Mouse (Mus musculus): ENCODE data around the gene Il13. TPM values are rescaled to one million over a fixed set of nuclear protein-coding genes. Genes with fewer than 3 reads are reported as not detected.

The Il13 gene
- polyA plus RNA-seq, 1 experiment from 2014 or later, result not detected

DNA sequence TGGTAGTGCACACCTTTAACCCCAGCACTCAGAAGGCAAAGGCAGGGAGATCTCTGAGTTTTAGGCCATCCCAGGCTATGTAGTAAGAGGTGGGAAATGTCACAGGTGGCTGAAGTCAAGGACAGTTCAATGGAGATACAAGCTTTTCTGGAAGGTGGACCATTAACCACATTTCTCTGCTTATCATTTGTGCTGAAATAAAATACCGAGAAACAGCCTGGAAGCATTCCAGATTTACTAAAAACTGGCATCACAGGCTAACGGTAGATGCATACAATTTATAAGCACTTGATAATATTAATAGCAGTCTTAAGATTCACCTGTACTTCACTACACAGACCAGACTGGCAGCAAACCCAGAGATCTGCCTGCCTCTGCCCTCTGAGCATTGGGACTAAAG lies 17.9 kb upstream of the Il13 start:
- ATAC-seq (ENCODE audit: low FRiP score), result no peak
- no peaks in the 10 kb centered on the region for H3K9me3 ChIP-seq (replicated peaks)
- H3K36me3 ChIP-seq, result peaks cover 28% of the 10 kb centered on the region
- H3K4me1 ChIP-seq, result no peaks in the 10 kb centered on the region
- H3K4me3 ChIP-seq, result no peak overlapping the region
- no peak overlapping the region for H3K9ac ChIP-seq
- H3K27ac ChIP-seq, result no peak overlapping the region
- H3K27me3 ChIP-seq, result no peaks in the 10 kb centered on the region
- no peak overlapping the region for H3K4me2 ChIP-seq (replicated peaks)
- 97% methylated on average over 2 of the region's 2 CpGs for WGBS

- Histone ChIP-seq H3K4me1 (no peaks in the 10 kb centered on the region), H3K9me3 (replicated peaks) (no peaks in the 10 kb centered on the region), H3K9ac (no peak overlapping the region), H3K4me2 (replicated peaks) (no peak overlapping the region), H3K36me3 (peaks cover 28% of the 10 kb centered on the region), H3K27ac (no peak overlapping the region), H3K4me3 (no peak overlapping the region), H3K27me3 (no peaks in the 10 kb centered on the region)
- ATAC-seq (ENCODE audit: low FRiP score), result no peak
- WGBS, result 90% methylated on average over 4 of the region's 4 CpGs
Measured at GRCm38 (mm10) chr11:53651441-53651840, 16.9 kb upstream of the Il13 start.

- Histone ChIP-seq H3K4me2 (replicated peaks) (no peak overlapping the region), H3K9me3 (replicated peaks) (no peaks in the 10 kb centered on the region), H3K9ac (no peak overlapping the region), H3K36me3 (no peaks in the 10 kb centered on the region), H3K4me1 (no peaks in the 10 kb centered on the region), H3K27me3 (no peaks in the 10 kb centered on the region), H3K4me3 (no peak overlapping the region), H3K27ac (no peak overlapping the region)
- no peak for ATAC-seq (ENCODE audit: low FRiP score)
- WGBS, result 72% methylated on average over 5 of the region's 5 CpGs
Measured at GRCm38 (mm10) chr11:53644017-53644416, 9.5 kb upstream of the Il13 start.

DNA sequence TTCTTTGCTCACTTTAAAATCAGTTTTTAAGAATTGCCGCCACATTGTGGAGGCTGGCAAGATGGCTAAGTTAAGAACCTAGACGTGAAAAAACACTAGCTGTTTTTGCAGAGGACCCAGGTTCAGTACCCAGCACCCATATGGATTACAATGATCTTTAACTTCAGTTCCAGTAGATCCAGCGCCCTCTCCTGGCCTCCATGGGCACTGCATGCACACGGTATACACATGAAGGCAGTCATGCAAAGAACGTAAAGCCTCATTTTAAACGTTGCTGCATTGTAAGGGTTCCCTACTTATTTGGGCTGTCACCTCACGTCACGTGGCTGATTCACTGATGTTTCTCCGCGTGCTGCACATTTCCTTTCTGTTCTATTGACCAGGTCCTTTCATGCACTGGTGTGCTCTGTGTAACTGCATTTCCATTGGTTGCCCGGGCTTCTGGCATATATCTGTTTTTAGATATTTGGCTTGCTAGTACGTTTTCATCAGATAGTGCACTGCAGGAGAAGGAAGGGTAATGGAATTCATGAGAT lies 8.3 kb upstream of the Il13 start:
- WGBS, result 80% methylated on average over 12 of the region's 12 CpGs
- no peak for ATAC-seq (ENCODE audit: low FRiP score)
- Histone ChIP-seq H3K9me3 (replicated peaks) (no peaks in the 10 kb centered on the region), H3K4me2 (replicated peaks) (no peak overlapping the region), H3K4me1 (no peaks in the 10 kb centered on the region), H3K27ac (no peak overlapping the region), H3K4me3 (no peak overlapping the region), H3K36me3 (no peaks in the 10 kb centered on the region), H3K9ac (no peak overlapping the region), H3K27me3 (peaks cover 1% of the 10 kb centered on the region)

DNA sequence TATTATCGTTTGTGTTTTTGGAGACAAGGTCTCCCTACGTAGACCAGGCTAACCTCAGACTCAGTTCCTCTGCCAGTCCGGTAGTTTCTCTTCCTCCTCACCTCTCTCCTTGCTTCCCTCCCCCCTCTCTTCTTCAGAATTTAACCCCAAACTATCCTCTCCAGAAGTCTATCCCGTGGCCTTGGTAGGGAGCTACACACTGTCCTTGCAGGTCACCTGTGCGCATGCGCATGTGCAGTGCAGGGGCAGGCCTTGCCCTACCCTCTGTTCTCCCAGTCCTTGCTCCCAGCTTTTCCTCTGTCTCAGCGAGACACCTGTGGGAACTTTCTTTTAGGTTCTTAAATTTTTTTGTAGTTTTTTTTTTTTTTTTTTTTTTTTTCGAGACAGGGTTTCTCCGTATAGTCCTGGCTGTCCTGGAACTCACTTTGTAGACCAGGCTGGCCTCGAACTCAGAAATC lies 3.3 kb upstream of the Il13 start:
- H3K9ac ChIP-seq, result no peak overlapping the region
- 79% methylated on average over 10 of the region's 10 CpGs for WGBS
- ATAC-seq (ENCODE audit: low FRiP score), result no peak
- no peaks in the 10 kb centered on the region for H3K9me3 ChIP-seq (replicated peaks)
- H3K36me3 ChIP-seq, result no peaks in the 10 kb centered on the region
- H3K4me3 ChIP-seq, result no peak overlapping the region
- peaks cover 17% of the 10 kb centered on the region for H3K4me1 ChIP-seq
- H3K27ac ChIP-seq, result no peak overlapping the region
- H3K27me3 ChIP-seq, result peaks cover 26% of the 10 kb centered on the region
- H3K4me2 ChIP-seq (replicated peaks), result no peak overlapping the region

DNA sequence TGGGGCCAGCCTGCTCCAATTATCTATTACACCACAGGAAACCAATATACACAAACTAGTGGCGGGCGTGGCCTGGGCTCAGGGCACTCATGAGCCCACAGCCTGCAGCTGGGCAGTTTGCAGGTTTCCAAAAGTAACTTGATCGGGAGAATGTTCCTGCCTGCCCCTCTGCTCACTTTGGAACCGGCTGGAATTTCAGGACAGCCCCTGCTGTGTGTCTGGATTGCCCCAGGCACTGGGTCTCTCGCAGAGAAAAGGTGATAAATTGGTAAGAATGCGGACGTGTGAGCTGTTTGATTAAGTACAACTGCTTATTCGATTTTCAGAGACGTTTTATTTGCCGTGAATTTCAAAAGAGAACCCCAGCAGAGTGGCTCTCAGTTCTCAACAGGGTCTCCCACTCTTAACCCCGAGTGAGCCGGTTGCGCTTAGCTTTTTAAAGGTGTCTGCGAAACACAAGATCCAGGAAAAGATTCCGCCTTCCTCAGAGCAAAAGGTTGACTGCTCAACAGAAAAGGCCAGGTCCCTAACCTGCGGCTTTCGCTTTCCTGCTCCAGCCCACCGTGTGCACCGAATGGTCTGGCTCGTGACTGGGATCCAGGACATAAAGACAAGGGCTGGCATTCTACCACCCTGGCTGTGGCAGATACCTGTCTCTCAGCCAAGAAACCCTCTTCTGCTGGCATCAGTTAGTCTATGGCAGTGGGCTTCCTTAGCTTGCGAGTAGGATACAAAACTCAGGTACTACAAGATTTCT lies 2.7 kb upstream of the Il13 start:
- Histone ChIP-seq H3K4me2 (replicated peaks) (0 out of 2 replicates have a peak overlapping the region, but pooled peaks have one; percentile 9), H3K9ac (no peak overlapping the region), H3K4me1 (peaks cover 17% of the 10 kb centered on the region), H3K27me3 (peaks cover 26% of the 10 kb centered on the region), H3K4me3 (no peak overlapping the region), H3K27ac (peak overlapping the region; percentile 40; the same call in 1 of the 2 replicates), H3K9me3 (replicated peaks) (no peaks in the 10 kb centered on the region), H3K36me3 (no peaks in the 10 kb centered on the region)
- ATAC-seq (ENCODE audit: low FRiP score), result no peak
- 19% methylated on average over 21 of the region's 21 CpGs for WGBS

GRCm38 (mm10) chr11:53636183-53636646 lies 1.7 kb upstream of the Il13 start:
- 2% methylated on average over 40 of the region's 40 CpGs for WGBS
- H3K36me3 ChIP-seq, result no peaks in the 10 kb centered on the region
- H3K4me1 ChIP-seq, result peaks cover 17% of the 10 kb centered on the region
- H3K9me3 ChIP-seq (replicated peaks), result no peaks in the 10 kb centered on the region
- H3K4me2 ChIP-seq (replicated peaks), result peak overlapping the region; percentile 71
- H3K4me3 ChIP-seq, result peak overlapping the region; percentile 36
- no peak overlapping the region for H3K27ac ChIP-seq
- no peak for ATAC-seq (ENCODE audit: low FRiP score)
- H3K27me3 ChIP-seq, result peaks cover 26% of the 10 kb centered on the region
- H3K9ac ChIP-seq, result no peak overlapping the region; the same call in 1 of the 2 replicates

- peaks cover 17% of the 10 kb centered on the region for H3K4me1 ChIP-seq
- no peak overlapping the region for H3K27ac ChIP-seq
- peak overlapping the region; percentile 36 for H3K4me3 ChIP-seq
- WGBS, result 30% methylated on average over 9 of the region's 9 CpGs
- no peaks in the 10 kb centered on the region for H3K36me3 ChIP-seq
- ATAC-seq (ENCODE audit: low FRiP score), result no peak
- peaks cover 26% of the 10 kb centered on the region for H3K27me3 ChIP-seq
- no peak overlapping the region for H3K9ac ChIP-seq
- H3K9me3 ChIP-seq (replicated peaks), result no peaks in the 10 kb centered on the region
- peak overlapping the region; percentile 71 for H3K4me2 ChIP-seq (replicated peaks)
Measured at GRCm38 (mm10) chr11:53635590-53636182, 1.2 kb upstream of the Il13 start.

- Histone ChIP-seq H3K4me2 (replicated peaks) (no peak overlapping the region), H3K36me3 (no peaks in the 10 kb centered on the region), H3K27me3 (peaks cover 26% of the 10 kb centered on the region), H3K9ac (no peak overlapping the region), H3K27ac (no peak overlapping the region), H3K4me1 (peaks cover 17% of the 10 kb centered on the region), H3K4me3 (no peak overlapping the region), H3K9me3 (replicated peaks) (no peaks in the 10 kb centered on the region)
- 88% methylated on average over 7 of the region's 7 CpGs for WGBS
- ATAC-seq (ENCODE audit: low FRiP score), result no peak
Measured at GRCm38 (mm10) chr11:53633644-53634043, 858 bp downstream of the Il13 start.

DNA sequence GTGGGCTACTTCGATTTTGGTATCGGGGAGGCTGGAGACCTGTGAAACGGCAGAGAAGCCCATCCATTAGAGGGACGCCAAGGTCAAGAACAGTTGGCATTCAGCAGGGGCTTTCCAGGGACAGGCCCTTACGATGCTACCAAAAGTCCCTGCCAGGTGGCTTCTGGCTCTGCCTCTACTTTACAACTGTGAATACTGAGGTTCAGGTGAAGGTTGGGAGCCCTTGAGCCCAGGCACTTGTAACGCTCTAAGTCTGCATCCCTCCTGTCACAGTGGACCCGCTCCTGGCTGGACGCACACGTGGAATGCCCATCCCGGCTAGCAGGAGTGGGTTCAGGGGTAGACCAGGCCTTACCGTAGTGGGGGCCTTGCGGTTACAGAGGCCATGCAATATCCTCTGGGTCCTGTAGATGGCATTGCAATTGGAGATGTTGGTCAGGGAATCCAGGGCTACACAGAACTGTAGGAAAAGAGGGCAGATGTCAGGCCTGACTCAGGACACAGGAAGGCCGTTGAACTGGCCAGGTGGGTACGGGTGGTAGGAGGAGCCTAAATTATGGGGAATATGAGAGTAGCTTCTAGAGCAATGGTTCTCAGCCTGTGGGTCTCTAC lies 2.3 kb downstream of the Il13 start:
- H3K27me3 ChIP-seq, result peaks cover 19% of the 10 kb centered on the region
- ATAC-seq (ENCODE audit: low FRiP score), result no peak; the same call in 1 of the 2 replicates
- H3K9ac ChIP-seq, result no peak overlapping the region
- H3K4me2 ChIP-seq (replicated peaks), result no peak overlapping the region
- H3K27ac ChIP-seq, result no peak overlapping the region
- H3K4me3 ChIP-seq, result no peak overlapping the region
- H3K4me1 ChIP-seq, result peaks cover 14% of the 10 kb centered on the region
- no peaks in the 10 kb centered on the region for H3K9me3 ChIP-seq (replicated peaks)
- WGBS, result 68% methylated on average over 14 of the region's 14 CpGs
- H3K36me3 ChIP-seq, result no peaks in the 10 kb centered on the region

DNA sequence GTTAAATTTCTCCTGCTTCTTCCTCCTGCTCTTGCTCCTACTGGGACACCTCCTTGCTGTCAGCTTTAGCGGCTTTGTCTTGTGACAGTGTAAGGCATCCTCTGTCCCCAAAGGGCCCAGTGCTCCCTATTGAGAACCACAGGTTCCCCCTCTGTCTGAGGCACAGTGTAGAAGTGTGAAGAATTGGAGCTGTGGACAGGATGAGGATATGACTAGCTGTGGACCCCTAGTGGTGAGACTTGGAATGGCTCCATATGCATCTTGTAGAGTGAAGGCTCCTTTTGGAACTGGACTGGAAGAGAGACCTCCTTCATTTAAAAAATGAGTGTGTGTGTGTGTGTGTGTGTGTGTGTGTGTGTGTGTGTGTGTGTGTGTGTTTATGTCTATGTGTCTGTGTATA lies 6.6 kb downstream of the Il13 start:
- Histone ChIP-seq H3K4me2 (replicated peaks) (no peak overlapping the region), H3K9ac (no peak overlapping the region), H3K4me3 (no peak overlapping the region), H3K27ac (no peak overlapping the region), H3K9me3 (replicated peaks) (peaks cover 6% of the 10 kb centered on the region; the same call in 1 of the 2 replicates), H3K36me3 (no peaks in the 10 kb centered on the region), H3K27me3 (peaks cover 4% of the 10 kb centered on the region; the same call in 1 of the 2 replicates), H3K4me1 (no peaks in the 10 kb centered on the region)
- 0 out of 2 replicates have a peak, but pooled peaks have one; percentile 54 for ATAC-seq (ENCODE audit: low FRiP score)
- WGBS, result 0% methylated on average over 1 of the region's 1 CpGs

DNA sequence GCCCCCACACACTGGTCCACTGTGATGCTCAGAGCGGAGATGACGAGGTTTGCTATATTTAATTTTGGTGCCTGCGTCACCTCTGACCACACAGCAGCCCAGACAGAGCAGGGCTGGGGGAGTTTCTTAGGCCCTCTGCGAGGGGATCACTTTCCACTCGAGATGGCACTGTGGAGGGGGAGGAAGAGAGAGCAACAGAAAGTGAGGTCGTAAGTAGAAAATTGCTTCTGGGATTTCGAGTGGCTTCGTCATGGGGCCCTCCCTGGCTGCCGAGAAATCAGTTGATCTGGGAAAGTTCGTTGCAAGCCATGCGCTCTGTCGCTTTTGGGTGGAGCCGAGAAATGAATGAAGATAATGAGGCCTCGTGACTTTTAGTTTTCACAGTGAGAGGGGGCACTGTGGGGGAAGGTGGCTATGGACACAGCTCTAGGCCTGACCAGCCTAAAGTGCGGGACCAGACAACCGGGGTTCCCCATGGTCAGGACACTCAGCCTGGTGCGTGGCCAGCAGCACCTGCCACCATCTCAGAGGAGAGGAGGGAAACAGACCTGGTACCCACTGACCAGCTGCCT lies 7.6 kb downstream of the Il13 start:
- Histone ChIP-seq H3K27me3 (peaks cover 4% of the 10 kb centered on the region; the same call in 1 of the 2 replicates), H3K36me3 (no peaks in the 10 kb centered on the region), H3K9ac (no peak overlapping the region), H3K4me2 (replicated peaks) (no peak overlapping the region), H3K27ac (no peak overlapping the region), H3K4me1 (no peaks in the 10 kb centered on the region), H3K4me3 (no peak overlapping the region), H3K9me3 (replicated peaks) (peaks cover 6% of the 10 kb centered on the region; the same call in 1 of the 2 replicates)
- WGBS, result 74% methylated on average over 17 of the region's 17 CpGs
- ATAC-seq (ENCODE audit: low FRiP score), result no peak
